Mouse (Mus musculus): ENCODE measurements around the gene Prss37.

Prss37 gene

DNA sequence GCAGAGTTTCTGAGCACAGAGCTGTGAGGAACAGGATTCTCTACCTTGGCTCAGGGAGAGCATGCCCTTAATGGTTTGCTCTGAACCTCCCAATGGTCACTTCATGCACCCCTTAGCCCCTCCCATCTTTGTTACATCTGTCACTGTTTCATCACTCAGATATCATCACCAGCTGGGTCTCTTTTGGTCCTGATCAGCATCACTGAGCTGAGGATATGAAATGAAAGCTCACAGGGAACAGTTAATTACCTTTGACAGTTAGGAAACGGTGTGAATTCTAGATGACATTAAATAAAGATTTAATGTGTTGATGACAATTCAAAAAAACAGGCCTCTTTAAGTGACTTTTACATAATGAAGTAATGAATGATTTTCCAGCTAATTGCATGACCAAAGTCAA, at the start of gene Prss37:
Gene Prss37 (minus strand): TSS at position 101 of the 400 bp plus-strand sequence.
- in situ Hi-C loops (cut with MboI, MseI): no loop called here

DNA sequence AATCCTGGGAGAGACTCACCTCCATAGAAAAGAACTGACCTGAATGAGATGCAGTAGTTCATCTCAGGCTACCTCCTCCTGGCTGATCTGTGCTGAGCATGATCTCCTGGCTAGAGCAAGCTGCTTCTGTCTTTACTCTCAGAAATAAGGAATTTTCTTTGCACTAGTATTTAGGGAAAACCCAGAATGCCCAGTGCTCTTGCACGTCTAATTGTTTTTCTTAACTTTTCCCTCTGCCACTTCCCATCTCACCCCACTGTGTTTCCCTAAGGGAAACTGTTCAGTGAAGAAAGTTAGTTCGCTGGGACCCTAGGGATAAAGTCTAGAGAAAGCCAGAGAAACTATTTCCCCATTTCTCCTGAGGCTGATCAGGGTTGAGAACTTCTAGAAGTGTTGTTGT, 35.6 kb upstream of the Prss37 start, which contains the start of gene Olfr461:
Gene Olfr461 (minus strand): TSS at position 101 of the 400 bp plus-strand sequence.
- in situ Hi-C loops (cut with MboI, MseI): no loop called here

DNA sequence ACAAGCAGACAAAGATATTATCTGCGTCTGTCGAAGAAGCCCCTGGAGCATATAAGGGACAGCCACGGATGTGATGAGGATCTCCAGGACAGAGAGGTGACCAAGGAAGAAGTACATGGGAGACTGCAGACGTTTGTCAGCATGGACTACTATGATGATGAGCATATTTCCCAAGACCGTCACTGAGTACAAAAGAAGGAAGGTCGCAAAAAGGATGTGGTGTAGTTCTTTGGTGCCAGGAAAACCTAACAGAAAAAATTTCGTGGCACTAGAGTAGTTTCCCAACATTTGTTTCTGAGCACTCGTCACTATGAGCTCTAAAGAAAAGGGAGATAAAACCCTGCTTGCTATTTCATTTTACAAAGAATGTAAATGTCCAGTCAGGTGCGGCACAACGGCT, 25.4 kb upstream of the Prss37 start:
- in situ Hi-C loops (cut with MboI, MseI): no loop called here

DNA sequence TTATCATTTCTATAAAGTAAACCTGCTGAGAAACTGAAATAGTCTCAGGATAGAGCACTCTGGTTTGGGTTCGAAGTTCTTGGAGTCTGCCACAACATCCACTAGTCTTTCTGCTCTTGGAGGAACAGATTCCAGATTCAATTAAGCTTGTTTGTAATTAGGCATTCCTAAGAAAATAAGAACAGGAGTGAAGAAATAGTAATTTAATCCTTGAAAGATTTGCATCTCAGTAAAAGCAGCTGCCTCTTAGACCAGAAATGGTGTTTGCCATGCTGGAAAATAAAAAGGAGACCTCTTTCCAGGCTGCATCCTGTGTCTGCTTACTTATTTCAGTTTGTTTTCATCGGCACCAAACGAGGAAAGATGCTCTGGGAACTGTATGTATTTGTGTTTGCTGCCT, 26.1 kb downstream of the Prss37 start, which contains the start of gene Tas2r108:
Gene Tas2r108 (plus strand): TSS at position 301 of the 400 bp plus-strand sequence.
- in situ Hi-C loops (cut with MboI, MseI): no loop called here

DNA sequence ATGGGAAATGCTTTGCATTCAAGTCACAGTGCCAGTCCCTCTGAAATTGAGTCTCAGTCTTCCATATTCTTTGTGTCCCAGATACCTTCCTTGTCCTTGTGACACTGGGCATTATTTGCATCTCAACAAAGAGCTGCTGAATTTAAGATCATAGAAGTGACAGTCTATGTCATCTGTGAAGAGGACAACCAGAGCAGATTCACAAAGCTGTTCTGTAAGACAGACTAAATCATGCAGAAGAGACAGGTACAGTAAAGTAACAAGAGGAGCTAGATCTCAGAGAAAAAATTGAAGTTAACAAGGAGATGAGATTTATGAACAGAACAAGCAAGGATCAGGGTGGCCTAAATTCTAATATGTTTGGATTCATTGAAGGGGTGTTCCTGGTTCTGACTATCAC, 28.4 kb downstream of the Prss37 start, which contains the start of gene Tas2r137:
Gene Tas2r137 (plus strand): TSS at position 301 of the 400 bp plus-strand sequence.
- in situ Hi-C loops (cut with MboI, MseI): no loop called here

DNA sequence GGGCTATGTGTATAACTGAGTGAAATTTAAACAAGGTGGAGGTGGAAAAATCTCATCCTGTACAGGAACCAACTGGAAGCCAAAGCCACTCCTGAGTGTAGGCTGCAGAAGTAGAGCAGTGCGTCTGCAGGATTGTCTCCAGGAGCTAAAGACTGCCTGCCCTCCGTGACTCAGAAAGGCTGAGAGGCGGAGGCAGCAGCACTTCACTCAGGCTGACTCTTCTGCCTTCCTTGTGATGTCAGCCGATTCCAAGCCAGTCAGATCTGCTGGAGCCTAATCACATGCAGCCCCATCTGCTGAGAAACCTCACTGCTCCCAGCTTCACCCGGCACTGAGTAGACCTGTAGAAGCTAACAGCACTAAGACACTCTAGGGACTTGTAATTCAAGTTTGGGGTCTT, 37.0 kb downstream of the Prss37 start:
- in situ Hi-C loops (cut with MboI, MseI): no loop called here

DNA sequence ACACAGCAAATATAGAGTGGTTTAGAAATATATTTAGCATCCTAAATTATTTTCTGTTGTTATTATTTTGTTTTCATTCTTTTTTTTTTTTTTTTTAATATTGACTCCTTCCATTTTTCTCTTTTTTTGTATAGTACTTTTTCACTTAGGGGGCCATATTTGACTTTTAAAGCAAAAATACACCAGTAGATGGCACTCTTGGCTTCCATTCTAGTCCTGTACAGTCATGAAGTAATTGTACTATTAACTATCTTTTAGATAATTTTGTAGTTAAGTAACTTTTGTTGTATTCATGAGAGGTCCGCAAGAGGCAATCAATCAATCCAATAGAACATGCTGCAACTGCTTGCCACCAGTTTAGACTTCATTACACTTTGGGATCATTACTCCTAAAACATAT, 39.6 kb downstream of the Prss37 start:
- in situ Hi-C loops (cut with MboI, MseI): loop anchor here (5.0 to 10.0 kb wide), 2 partner anchors 147 to 405 kb away; partner anchors contain the start of gene Moxd2

DNA sequence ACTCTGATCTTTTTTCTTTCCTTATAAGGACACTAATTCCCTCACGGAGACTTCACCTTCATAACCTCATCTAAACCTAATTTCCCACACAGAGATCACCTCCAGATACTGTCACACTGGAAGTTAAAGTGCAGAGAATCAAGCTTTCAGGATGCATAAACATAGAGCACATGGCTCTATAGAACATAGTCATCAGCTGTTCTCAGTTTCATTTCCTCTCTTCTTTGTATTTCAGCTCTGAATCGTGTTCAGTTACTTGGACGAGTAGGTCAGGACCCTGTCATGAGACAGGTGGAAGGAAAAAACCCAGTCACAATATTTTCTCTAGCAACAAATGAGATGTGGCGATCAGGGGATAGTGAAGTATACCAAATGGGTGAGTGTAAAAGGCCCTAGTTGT, 43.2 kb downstream of the Prss37 start:
- in situ Hi-C loops (cut with MboI, MseI): loop anchor here (5.0 to 10.0 kb wide), 2 partner anchors 144 to 409 kb away; partner anchors contain the start of gene Moxd2

DNA sequence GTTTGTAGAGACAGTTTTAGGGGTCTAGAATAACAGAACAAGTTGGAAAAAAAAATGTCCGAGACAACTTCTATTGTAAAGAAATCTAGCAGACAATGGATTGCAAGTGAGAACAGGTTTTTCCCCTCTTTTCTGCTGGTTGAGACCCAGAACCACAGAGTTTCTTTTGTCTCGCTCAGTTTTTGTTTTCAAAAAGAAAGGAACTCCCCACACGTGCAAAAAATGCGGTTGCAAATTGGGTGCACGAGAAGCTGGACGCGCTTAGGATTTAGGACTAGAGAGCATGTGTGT, 47.6 kb downstream of the Prss37 start:
- in situ Hi-C loops (cut with MboI, MseI): loop anchor here (10.0 to 25.0 kb wide), 2 partner anchors 413 to 659 kb away; partner anchors contain the start of genes Moxd2 and Mrps33

DNA sequence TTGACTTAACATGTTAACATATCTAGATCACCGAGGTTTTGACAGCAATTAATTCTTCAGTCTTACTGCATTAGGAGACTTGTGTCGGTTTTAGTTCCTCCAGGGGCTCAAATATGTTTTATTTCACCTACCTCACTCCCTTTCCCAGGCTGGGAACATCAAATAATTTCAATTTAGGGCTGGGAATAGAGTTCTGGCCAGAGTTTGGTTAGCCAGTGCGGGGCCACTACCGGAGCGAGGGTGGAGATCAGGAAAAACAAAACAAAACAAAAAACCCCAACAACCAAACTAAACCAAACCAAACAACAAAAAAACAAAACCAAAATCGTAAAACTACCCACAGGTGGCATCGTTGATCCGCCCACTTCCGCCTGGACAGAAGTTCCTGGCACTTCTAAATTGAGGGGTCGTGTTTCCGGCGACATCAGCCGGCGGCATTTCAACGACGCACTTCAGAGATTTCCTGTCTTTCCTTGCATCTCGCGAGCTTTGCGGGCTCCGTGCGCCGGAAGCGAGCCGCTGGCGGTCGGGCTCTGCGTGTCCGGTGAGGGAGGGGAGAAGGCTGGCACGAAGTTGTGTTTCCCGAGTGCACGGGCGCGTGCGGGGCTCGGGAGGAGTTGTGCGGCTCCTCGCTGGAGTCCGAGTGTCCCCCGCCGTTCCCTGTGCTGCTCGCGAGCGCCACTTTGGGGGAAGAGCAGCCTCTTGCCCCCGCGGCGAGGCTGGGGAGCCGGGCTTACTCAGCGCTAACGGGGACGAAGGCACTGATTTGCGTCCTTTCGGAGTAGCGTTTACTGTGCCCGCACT, 48.2 kb downstream of the Prss37 start, which contains the start of gene Ssbp1:
Gene Ssbp1 (plus strand): TSS at position 437 of the 804 bp plus-strand sequence.
- in situ Hi-C loops (cut with MboI, MseI): loop anchor here (10.0 to 25.0 kb wide), 2 partner anchors 414 to 659 kb away; partner anchors contain the start of genes Moxd2 and Mrps33

DNA sequence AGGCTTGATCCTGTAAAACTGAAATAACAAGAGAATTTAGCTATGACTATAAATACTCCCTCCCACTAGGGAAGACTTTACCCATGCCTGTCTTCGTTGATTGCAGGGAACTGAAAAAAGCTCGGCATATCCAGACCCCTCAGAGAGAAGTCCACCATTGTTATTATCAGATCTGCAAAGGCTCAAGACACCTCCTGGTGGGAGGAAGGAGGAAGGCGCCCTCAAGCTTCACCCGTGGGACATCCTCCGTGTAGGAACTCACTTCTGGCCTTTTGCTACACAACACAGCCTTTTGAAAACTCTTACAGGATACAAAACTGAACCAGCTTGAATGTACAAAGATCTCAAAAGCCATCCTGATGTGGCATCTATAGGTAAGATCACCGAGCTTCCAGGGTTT, 53.6 kb downstream of the Prss37 start:
- in situ Hi-C loops (cut with MboI, MseI): loop anchor here (25.0 kb wide), 1 partner anchor 653 kb away; the partner anchor contains the start of gene Mrps33

Measured in T-helper 2 cell (primary cell).